Mouse (Mus musculus): Measurements from ENCODE around the gene Lix1l. TPM values are rescaled to one million over a fixed set of nuclear protein-coding genes. Genes with fewer than 3 reads are reported as not detected.
"Not testable (repeated sequence)": the region's sequence is repeated elsewhere in the genome, so short reads cannot be mapped to it uniquely, and the experiment has no call there.

The Lix1l gene
- polyA plus RNA-seq, 1 experiment from 2014 or later: 6.4 TPM

DNA sequence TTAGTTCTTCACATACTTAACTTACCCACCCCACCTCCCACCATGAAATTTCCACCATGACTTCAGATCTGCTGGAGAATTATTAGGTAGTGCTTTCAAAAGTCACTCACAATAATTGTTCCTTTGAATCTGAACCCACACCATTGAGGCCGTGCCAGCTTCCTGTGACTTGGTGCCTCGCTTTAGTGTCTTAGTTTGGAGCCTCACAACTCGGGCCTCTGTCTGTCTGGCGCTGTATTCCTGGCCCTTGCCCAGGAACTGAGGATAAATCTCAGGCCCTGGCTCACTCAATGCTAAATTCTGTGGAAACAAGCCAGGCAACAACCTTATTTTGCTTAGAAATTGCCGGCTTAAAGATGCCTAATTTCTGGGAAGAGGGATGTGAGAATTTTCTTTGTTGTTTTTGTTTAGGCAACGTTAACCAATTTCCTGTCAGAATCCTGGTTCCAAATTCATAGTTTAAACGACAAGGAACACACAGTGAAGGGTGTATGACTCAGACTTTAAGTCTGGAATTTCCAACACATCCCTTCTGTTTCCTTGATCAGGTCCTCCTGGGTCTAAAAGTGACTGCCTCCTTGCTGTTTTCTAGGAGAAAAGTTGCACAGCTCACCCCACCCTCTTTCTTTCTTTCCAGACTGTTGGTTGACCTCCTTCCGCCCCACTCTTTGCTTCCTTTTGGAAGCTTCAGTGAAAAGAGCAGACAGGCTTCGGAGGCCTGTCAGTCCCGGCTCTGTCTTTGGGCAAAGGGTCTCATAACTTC lies 1.2 kb downstream of the Lix1l start:
- Histone ChIP-seq H3K4me2 (peak overlapping the region; percentile 71), H3K4me1 (ENCODE audit: control insufficient read depth, insufficient read depth, low read length) (peaks cover 38% of the 10 kb centered on the region), H3K9me3 (ENCODE audit: control insufficient read depth, low read length) (no peaks in the 10 kb centered on the region), H3K36me3 (ENCODE audit: control insufficient read depth, insufficient read depth, low read length) (no peaks in the 10 kb centered on the region), H3K27ac (ENCODE audit: low read depth, low read length) (peak overlapping the region; percentile 30), H3K27me3 (ENCODE audit: control insufficient read depth, insufficient read depth, low read length) (peaks cover 4% of the 10 kb centered on the region; the same call in 1 of the 2 replicates), H3K9ac (ENCODE audit: low read length) (peak overlapping the region; percentile 88), H3K4me3 (ENCODE audit: low read depth, low read length) (peak overlapping the region; percentile 90)
- no peak for DNase-seq (ENCODE audit: low spot score, missing footprints)
- WGBS: 18% methylated on average over 10 of the region's 10 CpGs
- no peak for ATAC-seq (ENCODE audit: low FRiP score)

DNA sequence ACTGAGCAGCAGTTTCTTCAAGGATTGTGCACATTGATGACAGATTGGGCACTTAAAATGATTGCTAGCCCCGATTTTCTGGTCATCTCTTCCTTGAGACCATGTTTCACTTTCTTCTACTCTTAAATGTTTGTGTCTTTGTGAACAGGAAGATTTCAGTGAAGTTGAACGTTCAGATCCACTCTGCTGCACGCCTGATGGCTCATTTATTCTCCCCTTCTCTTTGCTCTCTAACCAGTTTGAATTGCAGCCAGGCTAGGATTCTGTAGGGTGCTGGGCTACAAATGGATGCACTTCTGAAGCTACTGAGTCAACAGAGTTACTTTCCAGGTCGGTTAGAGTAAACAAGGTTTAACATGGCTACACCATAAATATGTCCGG lies 1.7 kb downstream of the Lix1l start:
- Histone ChIP-seq H3K36me3 (ENCODE audit: control insufficient read depth, insufficient read depth, low read length) (no peaks in the 10 kb centered on the region), H3K4me1 (ENCODE audit: control insufficient read depth, insufficient read depth, low read length) (peaks cover 32% of the 10 kb centered on the region), H3K9me3 (ENCODE audit: control insufficient read depth, low read length) (no peaks in the 10 kb centered on the region), H3K27ac (ENCODE audit: low read depth, low read length) (peak overlapping the region; percentile 30), H3K9ac (ENCODE audit: low read length) (peak overlapping the region; percentile 88), H3K4me3 (ENCODE audit: low read depth, low read length) (peak overlapping the region; percentile 90), H3K4me2 (peak overlapping the region; percentile 71), H3K27me3 (ENCODE audit: control insufficient read depth, insufficient read depth, low read length) (peaks cover 4% of the 10 kb centered on the region; the same call in 1 of the 2 replicates)
- ATAC-seq (ENCODE audit: low FRiP score): no peak
- DNase-seq (ENCODE audit: low spot score, missing footprints): peak; percentile 86
- 29% methylated on average over 5 of the region's 5 CpGs for WGBS

- Histone ChIP-seq H3K36me3 (ENCODE audit: control insufficient read depth, insufficient read depth, low read length) (no peaks in the 10 kb centered on the region), H3K9me3 (ENCODE audit: control insufficient read depth, low read length) (no peaks in the 10 kb centered on the region), H3K27me3 (ENCODE audit: control insufficient read depth, insufficient read depth, low read length) (peaks cover 4% of the 10 kb centered on the region; the same call in 1 of the 2 replicates), H3K4me1 (ENCODE audit: control insufficient read depth, insufficient read depth, low read length) (peaks cover 28% of the 10 kb centered on the region), H3K9ac (ENCODE audit: low read length) (peak overlapping the region; percentile 88), H3K27ac (ENCODE audit: low read depth, low read length) (no peak overlapping the region), H3K4me2 (peak overlapping the region; percentile 71), H3K4me3 (ENCODE audit: low read depth, low read length) (peak overlapping the region; percentile 90)
- WGBS: 45% methylated on average over 5 of the region's 5 CpGs
- no peak for ATAC-seq (ENCODE audit: low FRiP score)
- DNase-seq (ENCODE audit: low spot score, missing footprints): no peak
These were observed 2.4 kb downstream of the Lix1l start for GRCm38 (mm10) chr3:96603311-96603710.

DNA sequence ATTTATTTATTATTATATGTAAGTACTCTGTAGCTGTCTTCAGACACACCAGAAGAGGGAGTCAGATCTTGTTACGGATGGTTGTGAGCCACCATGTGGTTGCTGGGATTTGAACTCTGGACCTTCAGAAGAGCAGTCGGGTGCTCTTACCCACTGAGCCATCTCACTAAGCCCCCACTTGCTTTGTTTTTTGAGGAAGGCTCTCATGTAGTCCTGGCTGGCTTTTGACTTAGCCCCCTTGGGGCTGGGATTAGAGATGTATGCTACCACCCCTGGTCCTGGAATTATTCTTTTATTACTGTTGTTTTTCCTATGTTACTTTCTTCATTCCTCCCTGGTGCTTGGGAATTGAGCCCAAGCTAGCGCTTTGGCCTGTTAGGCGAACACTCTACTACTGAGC lies 5.1 kb downstream of the Lix1l start:
- ATAC-seq (ENCODE audit: low FRiP score); DNase-seq (ENCODE audit: low spot score, missing footprints); H3K4me2 ChIP-seq; H3K36me3 ChIP-seq (ENCODE audit: control insufficient read depth, insufficient read depth, low read length); H3K27ac ChIP-seq (ENCODE audit: low read depth, low read length); H3K9me3 ChIP-seq (ENCODE audit: control insufficient read depth, low read length); H3K4me3 ChIP-seq (ENCODE audit: low read depth, low read length); H3K9ac ChIP-seq (ENCODE audit: low read length); H3K27me3 ChIP-seq (ENCODE audit: control insufficient read depth, insufficient read depth, low read length): not testable (repeated sequence)
- WGBS: 89% methylated on average over 3 of the region's 4 CpGs
- peaks cover 17% of the 10 kb centered on the region for H3K4me1 ChIP-seq (ENCODE audit: control insufficient read depth, insufficient read depth, low read length)

DNA sequence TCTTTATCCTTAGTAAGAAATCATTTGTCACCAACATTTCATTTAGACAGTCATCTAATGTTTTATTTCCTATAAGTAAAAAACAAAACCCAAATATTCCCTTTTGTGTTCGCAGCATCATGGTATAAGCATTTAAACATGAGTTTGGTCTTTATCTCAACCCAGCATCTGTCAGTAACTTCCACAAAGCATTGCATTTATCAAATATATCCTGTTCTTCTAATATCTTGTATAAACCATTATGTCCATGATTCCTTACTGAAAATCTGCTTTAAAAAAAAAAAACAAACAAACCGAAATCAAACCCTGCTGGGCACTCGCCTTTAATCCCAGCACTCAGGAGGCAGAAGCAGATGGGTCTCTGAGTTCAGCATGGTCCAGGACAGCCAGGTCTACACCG lies 5.7 kb downstream of the Lix1l start:
- Histone ChIP-seq H3K27ac (ENCODE audit: low read depth, low read length) (no peak overlapping the region), H3K4me3 (ENCODE audit: low read depth, low read length) (no peak overlapping the region), H3K36me3 (ENCODE audit: control insufficient read depth, insufficient read depth, low read length) (no peaks in the 10 kb centered on the region), H3K9ac (ENCODE audit: low read length) (no peak overlapping the region), H3K4me2 (no peak overlapping the region), H3K4me1 (ENCODE audit: control insufficient read depth, insufficient read depth, low read length) (peaks cover 17% of the 10 kb centered on the region), H3K27me3 (ENCODE audit: control insufficient read depth, insufficient read depth, low read length) (no peaks in the 10 kb centered on the region), H3K9me3 (ENCODE audit: control insufficient read depth, low read length) (no peaks in the 10 kb centered on the region)
- no peak for ATAC-seq (ENCODE audit: low FRiP score)
- 88% methylated on average over 4 of the region's 4 CpGs for WGBS
- DNase-seq (ENCODE audit: low spot score, missing footprints): no peak

DNA sequence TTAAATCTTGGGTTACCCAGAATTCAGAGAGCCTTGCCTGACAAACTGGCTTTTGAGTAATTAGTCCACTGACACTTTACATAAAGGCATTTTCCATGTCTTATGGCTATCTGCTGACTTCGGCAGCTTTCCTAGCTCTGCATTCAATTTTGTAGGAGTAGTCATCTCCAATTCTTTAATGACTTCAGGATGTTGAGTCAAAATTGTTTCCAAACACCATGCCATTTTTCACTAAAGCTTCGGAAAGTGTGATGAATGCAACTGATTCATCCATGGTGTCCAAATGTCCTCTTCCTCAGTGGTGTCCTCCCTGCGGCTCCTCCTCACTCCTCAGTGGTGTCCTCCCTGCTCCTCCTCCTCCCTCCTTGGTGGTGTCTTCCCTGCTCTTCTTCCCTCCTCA lies 17.0 kb downstream of the Lix1l start:
- no peak overlapping the region for H3K4me2 ChIP-seq
- H3K36me3 ChIP-seq (ENCODE audit: control insufficient read depth, insufficient read depth, low read length): peaks cover 8% of the 10 kb centered on the region; the same call in 1 of the 2 replicates
- DNase-seq (ENCODE audit: low spot score, missing footprints) (no peak), ATAC-seq (ENCODE audit: low FRiP score) (no peak)
- no peak overlapping the region for H3K4me3 ChIP-seq (ENCODE audit: low read depth, low read length)
- no peaks in the 10 kb centered on the region for H3K9me3 ChIP-seq (ENCODE audit: control insufficient read depth, low read length)
- no peak overlapping the region for H3K9ac ChIP-seq (ENCODE audit: low read length)
- WGBS: 96% methylated on average over 3 of the region's 3 CpGs
- no peak overlapping the region for H3K27ac ChIP-seq (ENCODE audit: low read depth, low read length)
- H3K27me3 ChIP-seq (ENCODE audit: control insufficient read depth, insufficient read depth, low read length): no peaks in the 10 kb centered on the region
- no peaks in the 10 kb centered on the region for H3K4me1 ChIP-seq (ENCODE audit: control insufficient read depth, insufficient read depth, low read length)

DNA sequence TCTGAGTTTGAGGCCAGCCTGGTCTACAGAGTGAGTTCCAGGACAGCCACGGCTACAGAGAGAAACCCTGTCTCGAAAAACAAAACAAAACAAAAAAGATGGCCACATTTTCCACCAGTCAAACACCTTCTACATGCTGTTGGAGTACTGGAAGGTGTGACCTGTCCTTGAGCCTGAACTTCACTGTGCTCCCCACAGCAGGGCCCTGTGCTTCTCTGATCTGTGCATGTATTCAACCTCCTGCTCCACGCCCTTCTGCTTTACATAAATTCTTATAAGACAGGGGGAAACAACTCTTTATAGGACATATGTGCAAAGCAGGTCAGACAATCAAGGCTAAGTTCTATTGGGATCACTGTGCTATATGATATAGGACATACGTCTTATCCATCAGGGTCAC lies 22.3 kb downstream of the Lix1l start:
- H3K4me1 ChIP-seq (ENCODE audit: control insufficient read depth, insufficient read depth, low read length): no peaks in the 10 kb centered on the region
- H3K9ac ChIP-seq (ENCODE audit: low read length): no peak overlapping the region
- DNase-seq (ENCODE audit: low spot score, missing footprints) (no peak), ATAC-seq (ENCODE audit: low FRiP score) (no peak)
- H3K27me3 ChIP-seq (ENCODE audit: control insufficient read depth, insufficient read depth, low read length): no peaks in the 10 kb centered on the region
- no peak overlapping the region for H3K27ac ChIP-seq (ENCODE audit: low read depth, low read length)
- no peak overlapping the region for H3K4me2 ChIP-seq
- peaks cover 6% of the 10 kb centered on the region for H3K36me3 ChIP-seq (ENCODE audit: control insufficient read depth, insufficient read depth, low read length)
- no peak overlapping the region for H3K4me3 ChIP-seq (ENCODE audit: low read depth, low read length)
- WGBS: 90% methylated on average over 4 of the region's 4 CpGs
- no peaks in the 10 kb centered on the region for H3K9me3 ChIP-seq (ENCODE audit: control insufficient read depth, low read length)

GRCm38 (mm10) chr3:96629729-96630600 lies 29.0 kb downstream of the Lix1l start, which contains the start of gene Rbm8a:
Gene Rbm8a, plus strand, starts transcription at chr3:96629933.
- Histone ChIP-seq H3K36me3 (ENCODE audit: control insufficient read depth, insufficient read depth, low read length) (peaks cover 5% of the 10 kb centered on the region; the same call in 1 of the 2 replicates), H3K4me1 (ENCODE audit: control insufficient read depth, insufficient read depth, low read length) (peaks cover 14% of the 10 kb centered on the region), H3K9ac (ENCODE audit: low read length) (peak within 1 kb of the TSS; percentile 73), H3K4me3 (ENCODE audit: low read depth, low read length) (peak within 1 kb of the TSS; percentile 74), H3K27me3 (ENCODE audit: control insufficient read depth, insufficient read depth, low read length) (no peaks in the 10 kb centered on the region), H3K9me3 (ENCODE audit: control insufficient read depth, low read length) (no peaks in the 10 kb centered on the region), H3K27ac (ENCODE audit: low read depth, low read length) (no peak within 1 kb of the TSS; the same call in 1 of the 2 replicates), H3K4me2 (peak within 1 kb of the TSS; percentile 69)
- WGBS: 1% methylated on average over 48 of the region's 48 CpGs
- ATAC-seq (ENCODE audit: low FRiP score): peak; percentile 95
- peak; percentile 100 for DNase-seq (ENCODE audit: low spot score, missing footprints)

DNA sequence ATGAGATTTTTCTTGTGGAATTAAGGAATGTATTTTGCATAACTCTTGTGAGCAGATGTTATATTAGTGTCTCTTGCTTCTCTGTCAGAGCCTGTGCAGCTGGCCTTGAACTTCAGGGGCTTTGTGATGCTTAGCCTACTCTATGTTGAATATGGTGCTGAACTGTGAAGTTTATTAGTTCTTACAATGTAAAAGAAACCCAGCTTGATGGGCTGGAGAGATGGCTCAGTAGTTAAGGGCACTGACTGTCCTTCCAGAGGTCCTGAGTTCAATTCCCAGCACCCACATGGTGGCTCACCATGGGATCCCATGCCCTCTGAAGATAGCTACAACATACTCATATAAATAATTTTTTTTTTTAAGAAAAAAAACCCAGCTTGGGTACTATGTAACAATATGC lies 31.1 kb downstream of the Lix1l start:
- no peak overlapping the region for H3K4me3 ChIP-seq (ENCODE audit: low read depth, low read length)

More for the DNA sequence above, 31.1 kb downstream of the Lix1l start:
- Histone ChIP-seq H3K27me3 (ENCODE audit: control insufficient read depth, insufficient read depth, low read length) (no peaks in the 10 kb centered on the region), H3K9me3 (ENCODE audit: control insufficient read depth, low read length) (no peaks in the 10 kb centered on the region), H3K4me1 (ENCODE audit: control insufficient read depth, insufficient read depth, low read length) (peaks cover 16% of the 10 kb centered on the region), H3K4me2 (no peak overlapping the region), H3K36me3 (ENCODE audit: control insufficient read depth, insufficient read depth, low read length) (peaks cover 5% of the 10 kb centered on the region; the same call in 1 of the 2 replicates), H3K27ac (ENCODE audit: low read depth, low read length) (no peak overlapping the region), H3K9ac (ENCODE audit: low read length) (no peak overlapping the region)
- no peak for DNase-seq (ENCODE audit: low spot score, missing footprints)
- ATAC-seq (ENCODE audit: low FRiP score): no peak

Data from midbrain, embryonic 11.5 days (tissue).